Mouse (Mus musculus): Measurements from ENCODE around the gene Cep70. TPM values are rescaled to one million over a fixed set of nuclear protein-coding genes. Genes with fewer than 3 reads are reported as not detected.

Cep70 gene
- 1 to 10 TPM; 6.4 to 7.7 TPM for total RNA-seq (2021)

- DNase-seq = peak; percentile 94 to 95
- intact Hi-C loops (cut with DNase I) = loop anchor here (2.0 to 10.0 kb wide), 6 partner anchors 103 to 321 kb away; partner anchors contain the start of genes Armc8, Nme9 and Pik3cb
Measured at GRCm38 (mm10) chr9:99243190-99243894, at the start of gene Cep70. Cep70 (plus strand) TSS chr9:99243367.

- DNase-seq = no peak
- intact Hi-C loops (cut with DNase I) = no loop called here
Measured at GRCm38 (mm10) chr9:99212643-99213042, 30.5 kb upstream of the Cep70 start.

GRCm38 (mm10) chr9:99216182-99216581 is 27.0 kb upstream of the Cep70 start:
- DNase-seq = no peak
- intact Hi-C loops (cut with DNase I) = no loop called here

GRCm38 (mm10) chr9:99217999-99218719 is 25.0 kb upstream of the Cep70 start:
- DNase-seq = peak; percentile 8 to 13
- intact Hi-C loops (cut with DNase I) = no loop called here

- no peak for DNase-seq
- intact Hi-C loops (cut with DNase I) = no loop called here
Measured at GRCm38 (mm10) chr9:99221636-99222035, 21.5 kb upstream of the Cep70 start.

GRCm38 (mm10) chr9:99224583-99224982 is 18.6 kb upstream of the Cep70 start:
- no peak for DNase-seq
- intact Hi-C loops (cut with DNase I) = no loop called here

GRCm38 (mm10) chr9:99229450-99229849 is 13.7 kb upstream of the Cep70 start:
- no peak for DNase-seq

GRCm38 (mm10) chr9:99237139-99237538 is 6.0 kb upstream of the Cep70 start, which contains the start of gene Faiml:
Faiml (minus strand) TSS chr9:99237239.
- DNase-seq = no peak
- intact Hi-C loops (cut with DNase I) = no loop called here

More at GRCm38 (mm10) chr9:99229450-99229849, 13.7 kb upstream of the Cep70 start:
- intact Hi-C loops (cut with DNase I) = no loop called here

GRCm38 (mm10) chr9:99238276-99238675 is 4.9 kb upstream of the Cep70 start:
- intact Hi-C loops (cut with DNase I) = no loop called here
- DNase-seq = no peak

- intact Hi-C loops (cut with DNase I) = no loop called here
- no peak for DNase-seq
Measured at GRCm38 (mm10) chr9:99239256-99239655, 3.9 kb upstream of the Cep70 start.

GRCm38 (mm10) chr9:99240571-99240970 is 2.6 kb upstream of the Cep70 start:
- no peak for DNase-seq
- intact Hi-C loops (cut with DNase I) = loop anchor here (5.0 to 10.0 kb wide), 4 partner anchors 158 to 324 kb away; partner anchors contain the start of genes Armc8 and Nme9

- peak; percentile 51 to 65 for DNase-seq
- intact Hi-C loops (cut with DNase I) = loop anchor here (1.0 to 10.0 kb wide), 7 partner anchors 101 to 323 kb away; partner anchors contain the start of genes Armc8, Nme9 and Pik3cb
Measured at GRCm38 (mm10) chr9:99242035-99242434, 1.1 kb upstream of the Cep70 start.

- intact Hi-C loops (cut with DNase I) = loop anchor here (1.0 to 10.0 kb wide), 7 partner anchors 102 to 322 kb away; partner anchors contain the start of genes Armc8, Nme9 and Pik3cb
- DNase-seq = peak in 1 of 2 experiments; percentile 7
Measured at GRCm38 (mm10) chr9:99242533-99243189, 506 bp upstream of the Cep70 start.

- intact Hi-C loops (cut with DNase I) = loop anchor here (2.0 to 10.0 kb wide), 6 partner anchors 103 to 321 kb away; partner anchors contain the start of genes Armc8, Nme9 and Pik3cb
- no peak for DNase-seq
Measured at GRCm38 (mm10) chr9:99243895-99244293, 727 bp downstream of the Cep70 start.

GRCm38 (mm10) chr9:99248304-99248703 is 5.1 kb downstream of the Cep70 start:
- intact Hi-C loops (cut with DNase I) = loop anchor here (10.0 kb wide), 1 partner anchor 316 kb away; the partner anchor contains the start of gene Armc8
- DNase-seq = no peak

- DNase-seq = no peak
- intact Hi-C loops (cut with DNase I) = loop anchor here (10.0 kb wide), 1 partner anchor 316 kb away; the partner anchor contains the start of gene Armc8
Measured at GRCm38 (mm10) chr9:99248906-99249305, 5.7 kb downstream of the Cep70 start.

- intact Hi-C loops (cut with DNase I) = no loop called here
- DNase-seq = no peak
Measured at GRCm38 (mm10) chr9:99253861-99254260, 10.7 kb downstream of the Cep70 start.

GRCm38 (mm10) chr9:99256206-99256605 is 13.0 kb downstream of the Cep70 start:
- intact Hi-C loops (cut with DNase I) = no loop called here
- DNase-seq = no peak

- intact Hi-C loops (cut with DNase I) = no loop called here
- no peak for DNase-seq
Measured at GRCm38 (mm10) chr9:99256821-99257220, 13.7 kb downstream of the Cep70 start.

GRCm38 (mm10) chr9:99258891-99259290 is 15.7 kb downstream of the Cep70 start:
- intact Hi-C loops (cut with DNase I) = no loop called here
- no peak for DNase-seq

GRCm38 (mm10) chr9:99304296-99304695 is 61.1 kb downstream of the Cep70 start:
- DNase-seq = no peak
- intact Hi-C loops (cut with DNase I) = no loop called here

All from heart, postnatal 36 days (tissue).